In the genomic region with DNA sequence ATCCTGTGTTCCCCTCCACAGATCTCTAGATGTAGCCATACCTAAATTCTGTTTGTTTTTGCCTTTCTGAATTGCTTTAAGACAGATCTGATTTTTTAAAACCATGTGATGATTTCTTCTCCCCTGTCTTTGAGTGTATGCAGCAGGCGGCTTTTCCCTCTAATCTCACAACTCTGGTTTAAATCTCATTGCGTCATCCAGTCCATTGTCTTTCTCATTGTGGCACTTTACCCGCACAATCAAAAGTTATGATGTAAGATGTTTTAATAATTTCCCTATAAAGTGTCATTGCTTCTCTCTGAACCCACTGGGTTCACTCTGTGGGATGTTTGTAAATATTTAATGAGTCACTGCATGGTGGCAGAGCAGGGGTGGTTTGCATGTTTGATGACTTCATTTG, we compare ENCODE assay signal across 26 mouse cellular contexts. TPM values are rescaled to one million over a fixed set of nuclear protein-coding genes. Genes with fewer than 3 reads are reported as not detected.
DNase-seq lines count a peak whose midpoint lies in the region; ATAC-seq and TF ChIP-seq lines count a peak whose summit lies in the region.
"Had no signal": no experiment of that assay in that cellular context is flagged by ENCODE, and none has a peak within 500 bp of the region (broad histone marks: within the 10 kb centered on the region; RNA-seq: fewer than 3 reads in every experiment).

No protein-coding gene starts in this region.

- no peaks in the 10 kb centered on the region for H3K36me3 ChIP-seq in lung, postnatal 0 days (ENCODE audit: insufficient read depth, low read length)
- no peaks in the 10 kb centered on the region for H3K36me3 ChIP-seq in C2C12 (ENCODE audit: control insufficient read depth, insufficient read depth)
- H3K36me3 ChIP-seq: embryonic facial prominence, embryonic 10.5 days; embryonic facial prominence, embryonic 12.5 days; forebrain, embryonic 15.5 days had no signal

- H3K79me2 ChIP-seq in C2C12 (ENCODE audit: control insufficient read depth, insufficient read depth), result no peaks in the 10 kb centered on the region

- H3K79me3 ChIP-seq in C2C12 (ENCODE audit: low read depth), result no peaks in the 10 kb centered on the region

- no peak overlapping the region for H3K4me2 ChIP-seq in lung, postnatal 0 days (replicated peaks; ENCODE audit: low read depth, low read length)
- H3K4me2 ChIP-seq: embryonic facial prominence, embryonic 12.5 days; forebrain, embryonic 13.5 days; forebrain, embryonic 15.5 days had no signal

- TF ChIP-seq CTCF in lung, postnatal 0 days (IDR thresholded peaks at IDR 0.05), result no peak
- no peak for TF ChIP-seq CTCF in C2C12 (IDR thresholded peaks at IDR 0.05; ENCODE audit: control insufficient read depth, insufficient read depth, insufficient read length)

- no peak for TF ChIP-seq EP300 in lung, postnatal 0 days (IDR thresholded peaks at IDR 0.05)

- no peaks in the 10 kb centered on the region for H3K4me1 ChIP-seq in lung, postnatal 0 days (ENCODE audit: insufficient read depth, low read depth, low read length)
- H3K4me1 ChIP-seq: embryonic facial prominence, embryonic 10.5 days; embryonic facial prominence, embryonic 12.5 days had no signal

- no peak overlapping the region for H3K9ac ChIP-seq in lung, postnatal 0 days (replicated peaks; ENCODE audit: low read depth)
- H3K9ac ChIP-seq: embryonic facial prominence, embryonic 12.5 days; forebrain, embryonic 13.5 days; forebrain, embryonic 15.5 days; forebrain, postnatal 0 days had no signal

- 66% methylated on average over 3 of the region's 3 CpGs for WGBS in lung, postnatal 0 days

- peak; percentile 29 for DNase-seq in heart, adult 11 months
- DNase-seq in heart, postnatal 25 days (ENCODE audit: low spot score), result no peak
- peak; percentile 12 for DNase-seq in lung, postnatal 0 days (ENCODE audit: low spot score)
- DNase-seq in lung, postnatal 10 days, result no peak
- DNase-seq in thymus, adult 18-20 months, result no peak
- DNase-seq: adrenal gland, adult 2 months; adrenal gland, postnatal 10 days; adrenal gland, postnatal 25 days; B cell, adult 2 months; cerebellum, adult 11 months; cerebellum, adult 2 months; cerebellum, adult 9-10 months; cerebellum, postnatal 10 days; cerebellum, postnatal 25 days; forebrain, postnatal 0 days had no signal

- no peak for ATAC-seq in lung, postnatal 0 days
- no peak for ATAC-seq in inflammation-experienced regulatory T-cells, adult 6 months
- ATAC-seq: forebrain, embryonic 13.5 days; forebrain, embryonic 15.5 days; forebrain, postnatal 0 days had no signal

- H3K27me3 ChIP-seq in lung, postnatal 0 days (replicated peaks; ENCODE audit: insufficient read depth, low read length), result no peaks in the 10 kb centered on the region
- H3K27me3 ChIP-seq in C2C12 (ENCODE audit: control insufficient read depth, insufficient read depth, insufficient read length), result no peaks in the 10 kb centered on the region
- H3K27me3 ChIP-seq: embryonic facial prominence, embryonic 12.5 days; forebrain, embryonic 13.5 days; forebrain, embryonic 15.5 days had no signal

- intact Hi-C loops in heart, postnatal 25 days (cut with DNase I), result no loop called here

- no peak overlapping the region for H3K27ac ChIP-seq in lung, postnatal 0 days (ENCODE audit: low read length)
- H3K27ac ChIP-seq: embryonic facial prominence, embryonic 10.5 days; embryonic facial prominence, embryonic 12.5 days; forebrain, embryonic 13.5 days; forebrain, embryonic 15.5 days had no signal

- H3K9me3 ChIP-seq in lung, postnatal 0 days (ENCODE audit: low read length), result no peaks in the 10 kb centered on the region
- H3K9me3 ChIP-seq: embryonic facial prominence, embryonic 10.5 days; embryonic facial prominence, embryonic 12.5 days; forebrain, embryonic 13.5 days; forebrain, embryonic 15.5 days had no signal

- H3K4me3 ChIP-seq in lung, postnatal 0 days (ENCODE audit: low read depth, low read length), result no peak overlapping the region
- no peak overlapping the region for H3K4me3 ChIP-seq in C2C12 (ENCODE audit: insufficient read depth, poor library complexity, severe bottlenecking)
- H3K4me3 ChIP-seq: embryonic facial prominence, embryonic 10.5 days; embryonic facial prominence, embryonic 12.5 days; forebrain, embryonic 13.5 days; forebrain, embryonic 15.5 days had no signal

- H3ac ChIP-seq in C2C12 (ENCODE audit: control insufficient read depth, insufficient read length, low read depth), result no peak overlapping the region

TF ChIP-seq in C2C12, 6 proteins besides CTCF, POLR2A, EP300 and RAD21:
- TF ChIP-seq USF1 (IDR thresholded peaks at IDR 0.05; ENCODE audit: low read depth), result no peak
- TF ChIP-seq MAX (IDR thresholded peaks at IDR 0.05), result no peak
- TF ChIP-seq CEBPB (IDR thresholded peaks at IDR 0.05; ENCODE audit: low read depth), result peak; percentile 71

RNA-seq across cellular contexts. Expression of gene Sox14, which starts 36.6 kb away (rescaled TPM):
- not detected for total RNA-seq in heart, postnatal 25 days (2021)
- not detected in 2 replicates for polyA plus RNA-seq in lung, postnatal 0 days (2015; fragmentation: Nextera tagmentation; extraction: Ambion mirVana)
- polyA plus RNA-seq in C2C12 (2012; fragmentation: generic; extraction: Trizol), result not detected
- polyA plus RNA-seq in inflammation-experienced regulatory T-cells, adult 6 months (2017; shearing (Covaris generic)), result not detected
- total RNA-seq: adrenal gland, adult 2 months; adrenal gland, postnatal 10 days; adrenal gland, postnatal 25 days; adrenal gland, postnatal 4 days; ES-E14; MEL had no signal
- polyA plus RNA-seq: adrenal gland, adult 2 months; cortical plate, adult 2 months; embryonic facial prominence, embryonic 14.5 days had no signal

Comparison
In these comparisons a context has a peak if more than half of its experiments do, and no peak if none do; other contexts are left out.
1. DNase-seq: peak in heart, adult 11 months (single experiment) and lung, postnatal 0 days (single experiment); none in heart, postnatal 25 days (single experiment), lung, postnatal 10 days (single experiment) and thymus, adult 18-20 months (0 of 2).